ENCODE assay signal across 29 mouse cellular contexts in genomic region chr5:26973166-26973565, GRCm38 (mm10).
A peak's percentile ranks its signal among the peaks of the same experiment; 100 is the strongest.
DNase-seq lines count a peak whose midpoint lies in the region; ATAC-seq and TF ChIP-seq lines count a peak whose summit lies in the region.
"Had no signal": no experiment of that assay in that cellular context is flagged by ENCODE, and none has a peak within 500 bp of the region (broad histone marks: within the 10 kb centered on the region; RNA-seq: fewer than 3 reads in every experiment).

No protein-coding gene starts in this region.

- no peak for TF ChIP-seq CTCF in midbrain, postnatal 0 days (IDR thresholded peaks at IDR 0.05)

- no peaks in the 10 kb centered on the region for H3K27me3 ChIP-seq in hindbrain, embryonic 10.5 days (ENCODE audit: insufficient read depth, poor library complexity, severe bottlenecking)
- H3K27me3 ChIP-seq in hindbrain, embryonic 13.5 days: no peaks in the 10 kb centered on the region
- no peaks in the 10 kb centered on the region for H3K27me3 ChIP-seq in midbrain, embryonic 10.5 days (ENCODE audit: low read depth, poor library complexity, severe bottlenecking)
- H3K27me3 ChIP-seq in midbrain, postnatal 0 days (ENCODE audit: insufficient read depth, low read length): no peaks in the 10 kb centered on the region
- no peaks in the 10 kb centered on the region for H3K27me3 ChIP-seq in midbrain, embryonic 14.5 days (ENCODE audit: control insufficient read depth, insufficient read depth, low read length)
- H3K27me3 ChIP-seq in midbrain, embryonic 16.5 days (ENCODE audit: control insufficient read depth, insufficient read depth, low read depth, low read length): no peaks in the 10 kb centered on the region
- H3K27me3 ChIP-seq: embryonic facial prominence, embryonic 13.5 days; forebrain, embryonic 12.5 days; forebrain, embryonic 15.5 days; heart, embryonic 13.5 days; hindbrain, embryonic 15.5 days had no signal

- H3K27ac ChIP-seq in hindbrain, embryonic 10.5 days: peak overlapping the region; percentile 76
- no peak overlapping the region for H3K27ac ChIP-seq in hindbrain, embryonic 13.5 days
- peak overlapping the region; percentile 83 for H3K27ac ChIP-seq in midbrain, embryonic 10.5 days (replicated peaks)
- H3K27ac ChIP-seq in midbrain, postnatal 0 days (ENCODE audit: low read depth, low read length): no peak overlapping the region
- no peak overlapping the region for H3K27ac ChIP-seq in midbrain, embryonic 14.5 days (replicated peaks; ENCODE audit: low read depth, low read length)
- H3K27ac ChIP-seq in midbrain, embryonic 16.5 days (ENCODE audit: low read length): no peak overlapping the region
- H3K27ac ChIP-seq: embryonic facial prominence, embryonic 10.5 days; embryonic facial prominence, embryonic 13.5 days; forebrain, embryonic 12.5 days; forebrain, embryonic 15.5 days; heart, adult 2 months; heart, embryonic 10.5 days; heart, embryonic 13.5 days; hindbrain, embryonic 15.5 days had no signal

- H3K36me3 ChIP-seq in hindbrain, embryonic 10.5 days: no peaks in the 10 kb centered on the region
- H3K36me3 ChIP-seq in hindbrain, embryonic 13.5 days: no peaks in the 10 kb centered on the region
- H3K36me3 ChIP-seq in midbrain, embryonic 10.5 days: no peaks in the 10 kb centered on the region
- H3K36me3 ChIP-seq in midbrain, postnatal 0 days (ENCODE audit: insufficient read depth, low read length): no peaks in the 10 kb centered on the region
- H3K36me3 ChIP-seq in midbrain, embryonic 14.5 days (ENCODE audit: control insufficient read depth, insufficient read depth, low read length): no peaks in the 10 kb centered on the region
- no peaks in the 10 kb centered on the region for H3K36me3 ChIP-seq in midbrain, embryonic 16.5 days (ENCODE audit: control insufficient read depth, insufficient read depth, low read length)
- H3K36me3 ChIP-seq: embryonic facial prominence, embryonic 10.5 days; embryonic facial prominence, embryonic 13.5 days; forebrain, embryonic 12.5 days; forebrain, embryonic 15.5 days; G1E; heart, embryonic 10.5 days; heart, embryonic 13.5 days; hindbrain, embryonic 15.5 days had no signal

- no peaks in the 10 kb centered on the region for H3K9me3 ChIP-seq in hindbrain, embryonic 10.5 days
- no peaks in the 10 kb centered on the region for H3K9me3 ChIP-seq in hindbrain, embryonic 13.5 days
- no peaks in the 10 kb centered on the region for H3K9me3 ChIP-seq in midbrain, embryonic 10.5 days (replicated peaks)
- no peaks in the 10 kb centered on the region for H3K9me3 ChIP-seq in midbrain, postnatal 0 days (ENCODE audit: low read length)
- no peaks in the 10 kb centered on the region for H3K9me3 ChIP-seq in midbrain, embryonic 14.5 days (ENCODE audit: control insufficient read depth, low read length)
- H3K9me3 ChIP-seq in midbrain, embryonic 16.5 days (replicated peaks; ENCODE audit: control insufficient read depth, low read length, poor library complexity, severe bottlenecking): no peaks in the 10 kb centered on the region
- H3K9me3 ChIP-seq: embryonic facial prominence, embryonic 10.5 days; embryonic facial prominence, embryonic 13.5 days; forebrain, embryonic 12.5 days; forebrain, embryonic 15.5 days; heart, embryonic 10.5 days; heart, embryonic 13.5 days; hindbrain, embryonic 15.5 days had no signal

- peak; percentile 20 for DNase-seq in hindbrain, embryonic 10.5 days (ENCODE audit: low spot score)
- DNase-seq in midbrain, embryonic 10.5 days (ENCODE audit: low spot score): no peak
- no peak for DNase-seq in midbrain, postnatal 0 days (ENCODE audit: low spot score)
- peak; percentile 4 for DNase-seq in midbrain, embryonic 14.5 days
- DNase-seq: adrenal gland, adult 8-10 months; adrenal gland, postnatal 25 days; cerebellum, adult 11-12 months; cerebellum, adult 8-10 months; cerebellum, postnatal 10 days; cerebellum, postnatal 36 days; embryo, embryonic 11 days; gastrocnemius, postnatal 25 days; heart, adult 2 months; heart, postnatal 14 days; heart, postnatal 4 days had no signal

- peaks cover 20% of the 10 kb centered on the region for H3K4me1 ChIP-seq in hindbrain, embryonic 10.5 days (replicated peaks)
- peaks cover 9% of the 10 kb centered on the region for H3K4me1 ChIP-seq in hindbrain, embryonic 13.5 days (replicated peaks)
- H3K4me1 ChIP-seq in midbrain, embryonic 10.5 days: peaks cover 24% of the 10 kb centered on the region
- H3K4me1 ChIP-seq in midbrain, postnatal 0 days (ENCODE audit: insufficient read depth, low read length): no peaks in the 10 kb centered on the region
- H3K4me1 ChIP-seq in midbrain, embryonic 14.5 days (ENCODE audit: control insufficient read depth, insufficient read depth, low read length): no peaks in the 10 kb centered on the region
- 0 out of 2 replicates have a peak, but pooled peaks cover 3% of the 10 kb centered on the region for H3K4me1 ChIP-seq in midbrain, embryonic 16.5 days (ENCODE audit: control insufficient read depth, insufficient read depth, low read length)
- H3K4me1 ChIP-seq: embryonic facial prominence, embryonic 10.5 days; embryonic facial prominence, embryonic 13.5 days; forebrain, embryonic 15.5 days; heart, embryonic 10.5 days; heart, embryonic 13.5 days; hindbrain, embryonic 15.5 days had no signal

- no peak overlapping the region for H3K9ac ChIP-seq in hindbrain, embryonic 13.5 days
- no peak overlapping the region for H3K9ac ChIP-seq in midbrain, postnatal 0 days (replicated peaks; ENCODE audit: low read length, poor library complexity, severe bottlenecking)
- H3K9ac ChIP-seq in midbrain, embryonic 14.5 days (replicated peaks; ENCODE audit: low read length): no peak overlapping the region
- no peak overlapping the region for H3K9ac ChIP-seq in midbrain, embryonic 16.5 days (ENCODE audit: low read depth, low read length)
- H3K9ac ChIP-seq: embryonic facial prominence, embryonic 13.5 days; forebrain, embryonic 12.5 days; forebrain, embryonic 15.5 days; heart, embryonic 13.5 days; hindbrain, embryonic 15.5 days had no signal

- no peak overlapping the region for H3K4me2 ChIP-seq in hindbrain, embryonic 13.5 days
- H3K4me2 ChIP-seq in midbrain, postnatal 0 days (ENCODE audit: low read depth, low read length, poor library complexity, severe bottlenecking): no peak overlapping the region
- H3K4me2 ChIP-seq in midbrain, embryonic 14.5 days (ENCODE audit: low read length): no peak overlapping the region
- H3K4me2 ChIP-seq in midbrain, embryonic 16.5 days (ENCODE audit: low read length): no peak overlapping the region
- H3K4me2 ChIP-seq: embryonic facial prominence, embryonic 13.5 days; forebrain, embryonic 12.5 days; forebrain, embryonic 15.5 days; heart, embryonic 13.5 days; hindbrain, embryonic 15.5 days had no signal

- WGBS in hindbrain, embryonic 10.5 days: 19% methylated on average over 4 of the region's 4 CpGs
- WGBS in hindbrain, embryonic 13.5 days: 16% methylated on average over 4 of the region's 4 CpGs
- WGBS in midbrain, embryonic 10.5 days: 21% methylated on average over 4 of the region's 4 CpGs
- 13% methylated on average over 4 of the region's 4 CpGs for WGBS in midbrain, postnatal 0 days
- 4% methylated on average over 4 of the region's 4 CpGs for WGBS in midbrain, embryonic 14.5 days
- WGBS in midbrain, embryonic 16.5 days: 7% methylated on average over 4 of the region's 4 CpGs

- no peak for ATAC-seq in hindbrain, embryonic 13.5 days (ENCODE audit: low FRiP score)
- ATAC-seq in midbrain, postnatal 0 days (ENCODE audit: low FRiP score): no peak
- no peak for ATAC-seq in midbrain, embryonic 14.5 days (ENCODE audit: low FRiP score, low TSS enrichment)
- ATAC-seq in midbrain, embryonic 16.5 days: no peak
- ATAC-seq in megakaryocyte-erythroid progenitor cell, adult 5-6 weeks (replicated peaks; ENCODE audit: low FRiP score, low TSS enrichment, poor library complexity, severe bottlenecking): no peak
- ATAC-seq: activated CD4-positive, CD25-positive, alpha-beta regulatory T cell, adult 4 months; forebrain, embryonic 15.5 days; inflammation-experienced regulatory T-cells, adult 6 months had no signal

- H3K4me3 ChIP-seq in hindbrain, embryonic 10.5 days: no peak overlapping the region
- no peak overlapping the region for H3K4me3 ChIP-seq in hindbrain, embryonic 13.5 days
- no peak overlapping the region for H3K4me3 ChIP-seq in midbrain, embryonic 10.5 days
- no peak overlapping the region for H3K4me3 ChIP-seq in midbrain, postnatal 0 days (ENCODE audit: low read depth, low read length)
- no peak overlapping the region for H3K4me3 ChIP-seq in midbrain, embryonic 14.5 days (replicated peaks; ENCODE audit: low read depth, low read length)
- H3K4me3 ChIP-seq in midbrain, embryonic 16.5 days (ENCODE audit: low read depth, low read length): no peak overlapping the region
- H3K4me3 ChIP-seq: embryonic facial prominence, embryonic 10.5 days; embryonic facial prominence, embryonic 13.5 days; erythroblast, embryonic 14.5 days; forebrain, embryonic 12.5 days; forebrain, embryonic 15.5 days; heart, adult 2 months; heart, embryonic 10.5 days; heart, embryonic 13.5 days; hindbrain, embryonic 15.5 days had no signal

Comparison
In these comparisons a context has a peak if more than half of its experiments do, and no peak if none do; other contexts are left out.
1. DNase-seq: peak in hindbrain, embryonic 10.5 days (single experiment) and midbrain, embryonic 14.5 days (single experiment); none in midbrain, embryonic 10.5 days (single experiment) and midbrain, postnatal 0 days (single experiment).
2. H3K27ac ChIP-seq: peak in hindbrain, embryonic 10.5 days (single experiment) and midbrain, embryonic 10.5 days (single experiment); none in hindbrain, embryonic 13.5 days (single experiment), midbrain, postnatal 0 days (single experiment), midbrain, embryonic 14.5 days (single experiment) and midbrain, embryonic 16.5 days (single experiment).